Mouse (Mus musculus) 416B (cell line): ENCODE measurements around the gene Rapgef1.

Source experiments
- DNase-seq: peaks from one replicate; pipeline ENCODE4 v3.0.0; 2011; ENCODE audit warnings: low read depth

Gene Rapgef1

DNA sequence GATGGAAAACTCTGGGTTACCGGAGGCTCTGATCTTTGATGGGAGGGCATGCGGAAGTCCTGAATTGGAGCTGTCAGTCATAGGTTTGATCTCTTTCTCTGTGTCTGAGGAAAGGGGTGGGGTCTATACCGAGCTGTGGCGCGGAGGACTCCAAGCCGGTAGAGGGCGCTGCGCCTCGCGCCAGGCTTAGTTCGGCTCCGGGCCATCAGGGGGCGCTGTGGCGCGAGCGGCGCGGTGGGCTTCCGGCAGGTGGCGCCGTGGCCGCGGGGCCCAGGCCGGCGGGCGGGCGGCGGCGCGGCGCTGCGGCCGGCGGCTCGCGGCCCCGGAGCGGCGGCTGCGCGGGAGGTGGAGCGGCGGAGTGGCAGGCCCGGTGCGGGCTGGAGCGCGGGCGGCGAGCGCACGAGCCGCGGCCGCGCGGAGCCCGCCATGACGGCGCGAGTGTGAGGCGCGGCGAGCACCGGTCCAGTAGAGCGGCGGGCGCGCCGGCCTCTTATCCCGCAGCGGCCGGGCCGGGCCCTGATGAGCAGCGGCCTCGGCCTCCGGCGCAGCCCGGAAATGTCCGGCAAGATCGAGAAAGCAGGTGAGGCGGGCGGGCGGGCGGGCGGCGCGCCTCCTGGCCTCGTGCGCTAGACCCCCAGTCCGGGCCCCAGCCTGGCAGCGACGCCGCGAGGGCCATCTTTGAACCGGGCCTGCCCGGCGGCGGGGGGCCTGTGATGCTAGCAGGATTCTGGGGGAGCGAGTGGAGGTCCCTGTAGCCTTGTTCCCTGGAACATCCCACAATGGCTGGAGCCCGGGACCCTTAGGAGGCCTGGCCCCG, at the start of gene Rapgef1:
Gene Rapgef1, plus strand, starts transcription at position 237 of the 817 bp plus-strand sequence.
- DNase-seq: peak; percentile 68

DNA sequence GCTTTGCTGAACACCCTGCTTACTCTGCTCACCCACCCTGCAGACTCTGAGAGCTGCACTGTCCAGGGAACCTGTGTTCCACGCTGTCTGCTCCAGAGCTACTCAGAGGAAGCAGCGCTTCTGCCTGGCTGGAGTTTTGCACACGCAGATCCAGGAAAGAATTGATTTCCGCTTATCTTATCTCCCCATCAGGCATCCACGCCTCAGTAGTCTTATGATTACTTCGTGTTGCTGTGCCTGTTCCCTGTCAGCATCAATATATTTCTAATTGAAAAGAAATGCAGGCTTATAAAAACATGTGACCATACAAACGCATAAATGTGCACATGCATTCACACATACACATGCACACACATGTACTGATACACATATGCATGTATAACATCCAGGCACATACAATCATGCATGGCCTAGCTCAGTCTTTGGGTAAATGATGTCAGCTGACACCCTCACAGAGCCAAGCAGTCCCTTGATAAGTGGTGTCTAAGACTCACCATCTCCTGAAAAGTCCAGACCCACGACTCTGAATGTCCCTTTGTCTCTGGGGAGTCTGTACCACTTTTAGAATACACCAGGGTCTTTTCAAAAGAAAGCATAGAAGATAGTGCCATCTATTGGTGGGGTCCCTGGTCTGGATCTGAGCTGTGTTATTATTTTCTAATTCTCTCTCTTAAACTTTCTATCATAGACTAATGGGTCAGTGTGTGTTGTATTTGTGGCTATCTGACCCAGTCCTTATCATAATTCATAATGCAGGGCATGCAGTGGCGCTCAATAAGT, 47.4 kb upstream of the Rapgef1 start:
- no peak for DNase-seq

DNA sequence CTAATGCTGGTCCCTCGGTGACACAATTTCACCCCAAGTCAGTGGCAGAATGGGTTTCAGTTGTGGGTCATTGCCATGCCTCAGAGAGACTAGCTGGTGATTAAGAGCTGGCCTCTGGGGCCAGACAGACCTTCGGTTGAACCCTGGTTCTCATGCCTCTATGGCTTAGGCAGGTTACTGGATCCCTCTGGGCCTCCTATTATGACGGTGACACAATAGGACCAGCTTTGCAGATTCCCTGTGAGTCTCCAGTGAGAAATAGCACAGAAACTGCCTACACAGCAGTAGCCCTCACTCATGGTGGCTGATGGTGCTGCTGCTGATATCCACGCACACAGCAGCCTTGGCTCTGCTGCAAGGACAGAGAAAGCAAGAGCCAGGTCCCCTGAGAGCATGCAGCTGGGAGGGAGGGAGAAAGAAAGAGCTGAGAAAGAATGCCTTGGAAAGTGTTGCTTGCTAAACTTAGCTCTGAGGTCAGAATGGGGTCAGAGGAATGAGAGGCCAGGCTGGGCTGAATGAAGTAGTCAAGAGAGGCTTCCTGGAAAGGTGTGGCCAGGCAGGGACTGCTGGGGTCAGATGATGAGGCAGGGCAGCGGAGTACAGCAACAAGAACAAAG, 46.6 kb upstream of the Rapgef1 start:
- no peak for DNase-seq

DNA sequence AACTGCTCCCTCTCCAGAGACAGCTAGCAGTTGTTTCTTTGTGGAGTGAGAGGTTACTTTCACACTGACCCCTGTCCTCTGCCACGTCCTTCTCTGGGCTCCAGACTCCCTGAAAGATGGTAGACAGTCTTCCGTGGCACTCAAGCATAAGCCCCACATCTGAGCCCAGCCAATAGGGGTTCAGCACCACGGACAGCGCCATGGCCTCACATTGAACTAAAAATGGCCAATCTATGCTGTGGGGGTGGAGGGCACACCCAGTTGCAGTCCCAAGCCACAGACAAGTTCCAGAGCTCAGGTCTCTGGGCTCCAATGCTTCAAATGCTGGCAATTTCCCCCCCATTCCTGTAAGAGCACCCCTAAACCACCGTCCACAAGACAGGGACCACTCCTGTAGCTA, 45.9 kb upstream of the Rapgef1 start:
- peak; percentile 68 for DNase-seq

DNA sequence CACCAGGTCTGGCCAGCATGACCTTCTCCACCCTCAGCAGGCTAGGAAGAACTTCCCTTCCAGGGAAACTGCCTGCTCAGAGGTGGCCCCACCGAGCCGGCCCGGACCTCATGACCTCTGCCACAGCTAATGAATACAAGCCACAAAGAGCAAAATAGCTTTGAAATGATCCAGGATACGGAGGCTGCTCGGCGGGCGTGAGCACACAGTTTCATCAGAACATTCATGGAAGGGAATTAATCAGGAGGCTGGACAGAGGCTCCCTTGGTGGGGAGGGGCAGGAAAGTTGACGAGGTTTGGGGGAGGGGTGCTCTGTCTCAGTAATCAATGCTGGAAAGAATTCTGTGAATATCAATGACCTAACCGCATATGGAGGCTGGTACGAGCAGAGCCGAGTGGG, 45.3 kb upstream of the Rapgef1 start:
- no peak for DNase-seq

DNA sequence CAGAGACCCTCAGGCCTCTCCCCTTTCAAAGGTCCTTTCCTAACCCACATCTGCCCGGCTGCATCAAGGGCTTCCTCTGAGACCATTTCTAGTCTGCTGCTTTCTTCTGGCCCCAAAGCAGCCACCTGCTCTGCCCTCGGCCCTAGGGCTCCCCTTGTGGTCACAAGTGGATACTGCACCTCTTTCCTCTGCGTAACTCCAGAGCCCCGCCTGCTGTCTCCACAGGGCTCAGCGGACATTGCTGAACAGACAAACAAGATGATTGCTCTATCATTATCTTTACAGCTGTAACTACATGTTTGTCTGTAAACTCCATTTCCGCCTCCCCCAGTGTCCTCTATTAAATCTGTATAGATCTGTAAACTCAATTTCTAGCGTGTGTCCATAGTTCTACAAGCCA, 37.1 kb upstream of the Rapgef1 start:
- peak; percentile 76 for DNase-seq

DNA sequence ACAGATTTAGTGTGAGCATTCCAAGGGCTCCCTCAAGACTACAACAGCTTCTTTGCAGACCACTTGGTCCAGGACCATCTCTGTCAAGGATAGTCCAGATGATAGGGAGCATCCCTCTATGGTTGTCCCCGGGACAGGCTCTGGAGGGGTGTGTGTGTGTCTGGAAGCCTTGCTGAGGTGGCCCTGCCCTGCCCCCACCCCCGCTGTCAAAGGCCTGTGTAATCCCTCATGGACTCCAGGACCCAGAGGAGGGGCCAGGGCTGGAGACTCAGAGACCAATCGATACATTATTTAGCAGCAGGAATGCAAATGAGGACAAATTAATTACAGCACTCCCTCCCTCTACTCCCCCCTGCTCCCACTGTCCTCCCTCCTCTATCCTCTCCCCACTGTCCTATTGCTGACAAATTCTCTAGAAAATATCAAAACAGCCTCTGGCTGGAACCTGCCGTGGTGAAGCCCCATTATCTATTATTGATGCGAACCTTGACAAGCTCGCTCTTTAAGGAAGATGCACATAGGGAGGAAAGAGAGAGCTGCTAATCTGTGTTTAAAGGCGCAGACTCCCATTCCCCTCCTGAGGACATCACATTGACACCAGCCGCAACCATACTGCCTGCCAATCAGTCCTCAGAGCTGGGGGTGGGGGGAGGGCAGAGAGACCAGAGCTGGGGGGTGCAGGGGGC, 33.4 kb upstream of the Rapgef1 start:
- no peak for DNase-seq

DNA sequence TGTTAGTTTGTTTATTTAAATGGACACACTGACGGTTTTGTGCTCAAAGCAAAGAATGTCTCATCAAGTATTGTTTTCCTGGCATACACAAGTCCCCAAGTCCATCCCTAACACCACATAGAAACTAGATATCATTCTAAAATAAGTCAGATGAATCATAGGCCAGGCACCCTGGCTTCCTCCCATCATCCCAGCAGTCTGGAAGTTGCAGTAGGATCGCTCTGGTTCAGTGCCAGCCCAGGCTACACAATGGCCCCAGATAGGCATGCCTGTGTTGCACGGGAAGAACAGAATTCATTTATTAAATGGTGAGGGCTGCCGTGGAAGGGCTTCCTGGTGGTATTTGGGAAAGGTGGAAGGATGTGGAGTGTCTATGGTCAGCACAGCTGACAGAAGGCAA, 31.5 kb upstream of the Rapgef1 start:
- DNase-seq: no peak

DNA sequence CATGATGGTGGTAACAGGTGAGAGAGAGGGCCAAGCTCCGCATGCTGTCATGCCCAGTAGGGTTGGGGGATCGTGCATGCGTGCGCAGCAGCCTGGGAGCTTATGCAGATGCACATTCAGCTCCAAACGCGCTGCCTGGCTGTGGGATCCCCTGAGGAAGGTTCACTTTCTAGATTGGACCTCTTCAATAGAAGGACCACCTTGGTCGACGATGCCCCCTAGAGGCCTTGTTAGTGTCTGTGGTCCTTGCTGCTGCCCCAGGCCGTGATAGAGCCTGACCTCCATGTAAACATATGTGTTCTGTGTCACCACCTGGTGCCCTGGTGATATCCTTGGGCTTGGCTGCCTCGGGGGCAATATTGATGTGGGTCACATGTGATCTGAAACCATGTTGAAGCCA, 30.3 kb upstream of the Rapgef1 start:
- peak; percentile 35 for DNase-seq

DNA sequence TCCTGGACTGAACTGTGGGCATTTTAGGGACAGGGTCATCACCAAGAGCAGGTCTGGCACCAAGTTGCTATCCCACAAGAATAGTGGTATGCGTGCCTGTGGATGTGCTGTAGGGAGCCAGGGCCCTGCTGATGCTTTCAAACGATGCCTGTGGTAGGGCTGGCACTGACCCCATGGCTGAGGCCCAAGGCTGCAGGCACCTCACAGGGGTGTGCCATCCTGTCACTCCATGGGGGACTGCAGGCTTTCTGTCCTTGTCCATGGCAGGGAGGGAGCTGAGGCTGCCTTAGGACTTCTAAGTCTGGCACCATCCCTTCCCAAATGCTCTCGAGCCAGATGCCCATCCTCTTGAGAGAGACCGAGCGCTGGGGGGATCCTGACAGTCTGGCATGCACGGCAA, 27.9 kb upstream of the Rapgef1 start:
- no peak for DNase-seq

DNA sequence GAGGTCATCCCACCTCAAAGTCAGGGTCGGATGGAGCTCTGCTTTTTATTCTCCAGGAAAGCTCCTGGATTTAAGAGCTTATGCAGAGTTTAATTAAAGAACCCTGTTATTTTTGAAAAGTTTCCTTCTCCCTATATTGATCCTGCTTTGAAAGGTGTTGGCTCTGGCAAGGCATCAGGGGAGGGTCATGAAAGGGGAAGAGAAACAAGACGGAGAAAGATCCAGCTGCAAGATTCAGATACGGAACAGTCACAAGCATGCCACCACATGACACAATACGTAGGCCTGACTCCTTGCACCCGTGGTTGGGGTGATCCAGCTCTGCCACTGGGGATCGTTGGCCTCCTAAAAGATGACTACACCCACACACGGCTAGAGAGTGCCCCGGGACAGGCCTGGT, 27.0 kb upstream of the Rapgef1 start:
- no peak for DNase-seq

DNA sequence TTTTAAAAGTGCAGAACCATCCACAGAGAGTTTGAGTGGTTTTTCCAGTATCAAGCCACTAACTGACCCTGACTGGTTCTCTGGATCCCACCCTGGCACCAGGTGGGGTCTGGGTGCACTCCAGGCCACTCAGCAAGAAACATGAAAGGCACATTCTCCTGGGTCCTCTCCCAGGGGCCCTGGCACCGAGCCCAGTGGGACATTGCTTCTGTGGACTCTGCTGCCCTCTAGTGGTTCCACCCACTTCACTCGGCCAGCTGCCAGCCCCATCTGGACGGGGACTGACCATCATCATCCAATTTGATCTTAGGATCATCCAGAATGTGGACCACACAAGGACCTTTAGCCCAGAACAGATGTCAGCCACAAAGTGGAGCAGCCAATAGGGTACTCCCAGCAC, 15.6 kb upstream of the Rapgef1 start:
- peak; percentile 59 for DNase-seq

DNA sequence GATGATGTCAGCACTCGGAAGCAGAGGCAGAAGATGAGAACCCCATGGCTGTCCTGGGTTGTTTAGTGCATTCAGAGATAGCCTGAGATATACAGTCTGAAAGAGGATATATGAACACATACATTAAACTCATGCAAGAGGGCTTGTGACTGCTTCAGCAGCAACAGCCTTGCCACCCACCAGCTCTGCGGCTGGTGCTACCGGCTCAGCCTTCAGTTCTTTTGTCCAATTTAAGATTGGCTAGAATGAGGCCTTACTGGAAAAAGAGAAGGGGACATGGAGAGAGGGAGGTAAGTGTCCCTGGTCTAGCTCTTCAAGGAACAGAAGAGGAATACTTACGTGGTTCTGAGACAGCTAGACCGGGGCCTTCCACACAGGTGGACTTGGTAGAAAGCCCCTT, 13.9 kb upstream of the Rapgef1 start:
- DNase-seq: no peak

DNA sequence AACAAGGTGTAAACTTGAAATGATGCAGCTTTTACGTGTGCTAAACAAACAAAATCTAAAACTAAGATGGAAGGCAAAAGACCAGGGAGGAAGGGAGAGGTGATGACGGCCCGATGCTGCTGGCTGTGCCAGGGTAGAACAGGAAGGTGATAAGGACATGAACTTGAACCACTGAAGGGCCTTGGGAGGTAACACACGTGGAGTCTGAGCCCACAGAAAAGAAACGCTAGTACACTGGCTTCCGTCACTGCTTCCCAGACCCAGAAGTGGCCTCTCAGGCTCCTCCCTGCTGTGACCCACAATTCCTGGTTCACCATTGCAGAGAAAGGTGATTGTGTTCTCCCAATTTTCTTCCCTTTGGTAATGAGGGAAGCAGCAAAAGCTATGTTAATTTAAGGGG, 13.1 kb upstream of the Rapgef1 start:
- peak; percentile 59 for DNase-seq

DNA sequence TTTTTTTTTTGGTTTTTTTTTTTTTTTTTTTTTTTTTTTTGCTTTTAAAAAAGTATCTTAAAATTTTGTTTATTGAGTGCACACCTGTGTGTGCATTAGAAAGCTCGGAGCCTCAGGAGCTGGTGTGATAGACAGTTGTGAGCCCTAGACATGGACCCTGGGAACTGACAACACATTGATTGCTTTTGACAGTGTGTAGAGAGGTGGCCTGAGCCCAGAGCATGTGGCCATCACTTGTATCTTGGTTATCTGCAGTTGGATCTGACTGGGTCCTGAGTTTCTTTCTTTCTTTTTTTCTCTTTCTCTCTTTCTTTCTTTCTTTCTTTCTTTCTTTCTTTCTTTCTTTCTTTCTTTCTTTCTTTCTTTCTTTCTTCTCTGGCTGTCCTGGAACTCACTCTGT, 2.2 kb upstream of the Rapgef1 start:
- no peak for DNase-seq

DNA sequence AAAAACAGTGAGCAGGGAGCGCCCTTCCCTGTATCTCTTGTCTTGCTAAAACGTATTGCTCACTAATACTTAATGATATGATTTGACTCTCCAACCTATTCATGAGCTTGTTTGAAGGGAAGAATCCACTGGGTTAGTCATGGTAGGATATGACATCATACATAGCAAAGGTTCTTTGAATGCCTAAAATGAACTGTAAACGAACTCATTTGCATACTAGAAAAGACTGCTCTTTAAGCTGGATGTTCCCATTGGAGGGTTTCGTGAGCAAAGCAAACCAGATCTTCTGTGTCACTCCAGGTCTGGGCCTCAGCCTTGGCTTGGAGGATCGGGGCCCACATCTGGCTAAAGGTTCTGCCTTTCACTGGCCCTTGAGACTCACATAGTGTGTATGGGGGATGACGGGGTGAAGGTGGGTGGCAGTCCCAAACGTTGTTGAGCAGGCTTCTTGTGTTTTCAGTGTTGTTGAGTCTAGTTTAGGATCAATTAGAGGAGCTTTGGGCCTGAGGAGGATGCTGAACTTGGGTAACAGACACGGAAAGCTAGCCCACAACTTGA, 515 bp upstream of the Rapgef1 start:
- no peak for DNase-seq

DNA sequence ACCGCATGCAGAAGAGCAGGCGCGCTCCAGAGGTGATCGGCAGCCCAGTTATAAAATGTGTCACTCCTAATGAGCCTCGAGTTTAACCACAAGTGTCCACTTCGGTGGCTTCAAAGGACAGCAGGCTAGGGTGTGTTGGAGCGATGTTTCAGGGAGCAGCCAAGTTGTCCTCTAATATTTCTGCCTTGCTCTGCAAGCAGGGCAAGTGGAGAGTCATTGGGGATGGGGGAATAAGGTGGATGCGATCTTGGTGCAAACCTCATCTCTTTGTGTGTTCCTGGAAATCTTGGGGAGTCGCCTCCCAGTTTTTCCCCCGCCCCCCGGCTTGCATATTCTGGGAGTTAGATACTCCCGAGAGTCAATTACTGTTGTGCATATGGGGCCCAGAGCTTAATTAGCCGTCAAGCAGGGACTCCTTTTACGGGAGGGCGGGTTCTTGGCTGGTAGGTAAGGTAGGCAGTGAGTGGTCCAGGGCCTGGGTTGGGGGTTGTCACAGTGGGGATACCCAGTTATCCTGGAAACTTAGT, 844 bp downstream of the Rapgef1 start:
- no peak for DNase-seq

DNA sequence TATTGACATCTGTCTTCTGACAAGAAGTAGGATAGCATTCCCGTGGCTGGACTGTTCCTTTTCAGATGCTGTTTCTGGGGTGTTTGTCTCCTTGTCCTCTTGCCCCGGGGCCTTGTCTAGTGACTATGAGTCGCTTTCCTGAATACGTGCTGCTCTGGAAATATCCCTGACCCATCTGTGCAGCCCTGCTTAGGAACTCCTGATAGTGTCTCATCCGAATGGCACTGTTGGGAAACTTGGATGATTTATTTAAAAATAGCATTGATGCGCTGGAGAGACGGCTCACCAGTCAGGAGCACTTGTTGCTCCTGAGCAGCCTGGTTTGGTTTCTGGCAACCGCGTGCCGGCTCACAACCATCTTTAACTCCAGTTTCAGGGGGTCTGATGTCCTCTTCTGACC, 1.6 kb downstream of the Rapgef1 start:
- DNase-seq: no peak

DNA sequence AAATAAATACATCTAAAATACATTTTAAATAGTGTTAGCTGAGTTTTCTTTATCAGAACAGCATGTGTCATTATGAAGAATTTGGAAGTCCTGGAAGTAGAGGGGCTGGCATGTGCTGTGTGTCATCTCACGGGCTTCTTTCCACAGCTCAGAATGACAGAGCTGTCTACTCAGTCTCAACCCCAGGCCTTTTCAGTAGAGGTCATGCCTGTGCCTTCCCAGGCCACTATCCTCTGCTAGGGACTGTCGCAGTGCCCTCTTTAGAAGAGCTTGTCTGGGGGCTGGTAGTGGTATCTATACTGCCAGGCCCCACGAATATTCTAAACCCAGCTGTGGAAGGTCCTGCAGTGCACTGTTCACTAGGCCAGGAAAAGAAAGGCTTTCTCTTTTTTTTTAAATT, 2.1 kb downstream of the Rapgef1 start:
- DNase-seq: no peak

DNA sequence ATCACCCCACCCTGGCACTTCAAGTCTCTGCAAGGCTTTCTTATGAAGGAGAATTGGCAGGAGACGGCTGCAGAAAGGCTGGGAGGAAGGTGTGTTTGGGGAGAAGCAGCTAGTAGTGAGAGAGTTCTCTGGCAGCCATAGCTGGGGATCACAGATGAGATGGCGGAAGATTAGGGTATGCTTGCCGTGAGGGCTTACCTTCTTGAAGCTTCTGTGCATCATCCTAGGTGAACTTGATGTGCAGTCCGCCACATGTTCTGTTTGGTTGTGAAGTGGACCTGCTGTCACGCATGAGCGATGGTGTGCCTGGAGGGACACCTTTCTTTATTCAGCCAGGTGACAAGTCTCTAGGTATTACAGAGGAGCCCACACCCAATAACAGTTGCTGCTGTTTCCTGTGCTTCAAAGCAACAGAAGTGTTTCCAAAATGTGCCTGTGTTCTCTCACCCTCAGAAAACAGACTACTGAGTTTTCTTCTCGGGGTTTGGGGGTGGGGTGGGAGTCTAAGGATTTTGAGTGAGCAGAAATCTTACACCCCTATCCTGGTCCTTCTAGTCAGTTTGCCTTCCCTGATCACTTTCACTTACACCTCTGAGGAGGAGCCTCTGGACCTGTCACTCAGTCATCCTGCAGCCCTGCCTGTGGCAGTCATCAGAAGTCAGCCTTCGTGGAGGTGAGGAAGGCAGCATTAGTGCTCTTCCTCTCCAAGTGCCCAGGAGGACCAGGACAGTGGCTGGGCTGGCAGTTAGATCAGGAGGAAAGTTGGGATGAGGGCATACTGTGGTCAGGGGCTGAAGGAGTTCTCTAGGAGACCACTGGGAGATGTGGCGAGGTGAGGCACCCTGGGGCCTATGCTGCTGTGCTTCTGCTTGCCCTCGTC, 2.8 kb downstream of the Rapgef1 start:
- no peak for DNase-seq
